Mouse (Mus musculus) forebrain, embryonic 11.5 days (tissue): Measurements from ENCODE around the gene Iyd. TPM values are rescaled to one million over a fixed set of nuclear protein-coding genes. Genes with fewer than 3 reads are reported as not detected.
"Not testable (repeated sequence)": the region's sequence is repeated elsewhere in the genome, so short reads cannot be mapped to it uniquely, and the experiment has no call there.

Experiments
- ATAC-seq: fragments of 200-750 bp; cut with Nextera tagmentation; replicated peaks from 2 replicates; pipeline ENCODE4 v1.8.0; 2017; ENCODE audit warnings: moderate TSS enrichment; ENCODE audit not compliant: low FRiP score
- DNase-seq: peaks from one replicate; pipeline ENCODE4 v3.0.0-alpha.2; 2017; ENCODE audit warnings: low spot score
- H3K27ac ChIP-seq: fragments of 300-500 bp; sonication (generic); 2 replicates; pipeline ENCODE4 v1.5.1; 2014; ENCODE audit warnings: low read depth, low read length
- H3K27me3 ChIP-seq: fragments of 300-500 bp; sonication (generic); 2 replicates; pipeline ENCODE4 v1.6.1; 2014; ENCODE audit warnings: mild to moderate bottlenecking, low read length, mixed read lengths; ENCODE audit not compliant: control insufficient read depth, insufficient read depth
- H3K36me3 ChIP-seq: fragments of 300-500 bp; sonication (generic); 2 replicates; pipeline ENCODE4 v1.6.1; 2014; ENCODE audit warnings: mild to moderate bottlenecking, low read length, moderate library complexity, mixed read lengths; ENCODE audit not compliant: control insufficient read depth, insufficient read depth
- H3K4me1 ChIP-seq: fragments of 300-500 bp; sonication (generic); replicated peaks from 2 replicates; pipeline ENCODE4 v1.6.1; 2014; ENCODE audit warnings: low read length, mixed read lengths; ENCODE audit not compliant: control insufficient read depth, insufficient read depth
- H3K4me2 ChIP-seq: fragments of 300-500 bp; sonication (generic); 2 replicates; pipeline ENCODE4 v1.6.1; 2014; ENCODE audit warnings: low read depth, mild to moderate bottlenecking, low read length, moderate library complexity, mixed read lengths; ENCODE audit not compliant: severe bottlenecking
- H3K4me3 ChIP-seq: fragments of 300-500 bp; sonication (generic); 2 replicates; pipeline ENCODE4 v1.5.1; 2014; ENCODE audit warnings: low read depth, low read length
- H3K9ac ChIP-seq: fragments of 300-500 bp; sonication (generic); 2 replicates; pipeline ENCODE4 v1.6.1; 2014; ENCODE audit warnings: low read length
- H3K9me3 ChIP-seq: fragments of 300-500 bp; sonication (generic); 2 replicates; pipeline ENCODE4 v1.6.1; 2016; ENCODE audit warnings: low read length, mixed read lengths; ENCODE audit not compliant: control insufficient read depth
- WGBS: fragments of 180-500 bp; shearing (Covaris S2); extraction: QIAGEN DNeasy Blood & Tissue Kit; methylation state at CpG from one replicate; pipeline ENCODE4 v1.1.7; 2014; 5-methylcytosine and 5-hydroxymethylcytosine counted together
- polyA plus RNA-seq: library from polyadenylated mRNA; unstranded; fragments of >200 nt; fragmentation: Nextera tagmentation; extraction: Ambion mirVana; gene quantifications from 2 replicates; pipeline ENCODE4 v1.2.1, GENCODE M21; 2014

The Iyd gene
- not detected in 2 replicates for polyA plus RNA-seq

DNA sequence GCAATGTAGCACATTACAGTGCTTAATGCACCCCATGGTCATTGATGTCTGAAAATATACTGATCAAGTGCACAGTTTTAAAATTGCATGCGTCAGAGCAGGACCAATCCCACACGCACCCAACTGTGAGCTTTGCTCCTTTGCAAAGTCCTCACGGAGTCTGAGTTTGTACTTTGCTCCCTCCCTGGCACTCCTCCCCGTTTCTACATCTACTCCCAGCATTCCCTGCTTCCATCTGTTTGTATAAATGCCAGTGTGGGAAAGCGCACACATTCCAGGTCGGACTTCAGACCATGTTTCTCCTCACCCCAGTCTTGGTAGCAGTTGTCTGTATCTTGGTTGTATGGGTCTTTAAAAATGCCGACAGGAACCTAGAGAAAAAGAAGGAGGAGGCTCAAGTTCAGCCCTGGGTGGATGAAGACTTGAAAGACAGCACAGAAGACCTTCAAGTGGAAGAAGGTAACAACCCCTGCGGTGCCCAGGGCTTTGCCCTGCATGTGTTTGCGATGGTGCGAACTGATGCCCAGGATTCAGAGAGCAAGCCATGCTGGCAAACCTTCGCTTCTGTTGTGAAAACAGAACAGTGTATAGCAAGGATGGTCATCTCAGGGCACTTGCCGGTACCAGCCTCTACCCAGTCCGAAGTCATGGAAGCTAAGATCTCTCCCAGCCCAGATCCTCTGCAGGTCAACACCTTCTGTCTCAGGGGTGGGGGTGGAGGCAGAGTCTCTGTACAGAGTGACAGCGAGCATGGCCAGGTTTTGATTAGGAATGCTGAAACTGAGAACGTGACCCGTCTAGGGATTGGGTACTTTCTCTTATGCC is at the start of gene Iyd:
Gene Iyd (plus strand): TSS at position 238 of the 825 bp plus-strand sequence.
- Histone ChIP-seq H3K27ac (no peak within 1 kb of the TSS), H3K9ac (no peak within 1 kb of the TSS), H3K4me2 (no peak within 1 kb of the TSS), H3K4me1 (no peaks in the 10 kb centered on the region), H3K4me3 (no peak within 1 kb of the TSS), H3K27me3 (no peaks in the 10 kb centered on the region), H3K36me3 (no peaks in the 10 kb centered on the region), H3K9me3 (no peaks in the 10 kb centered on the region)
- ATAC-seq = no peak
- no peak for DNase-seq
- 81% methylated on average over 16 of the region's 16 CpGs for WGBS

- no peak overlapping the region for H3K4me3 ChIP-seq
- no peak overlapping the region for H3K27ac ChIP-seq
- no peak overlapping the region for H3K4me2 ChIP-seq
- DNase-seq = no peak
- 87% methylated on average over 2 of the region's 2 CpGs for WGBS
- H3K36me3 ChIP-seq = no peaks in the 10 kb centered on the region
- ATAC-seq = no peak
- H3K4me1 ChIP-seq = no peaks in the 10 kb centered on the region
- no peak overlapping the region for H3K9ac ChIP-seq
- H3K9me3 ChIP-seq = no peaks in the 10 kb centered on the region; the same call in 1 of the 2 replicates
- no peaks in the 10 kb centered on the region for H3K27me3 ChIP-seq
Observed at GRCm38 (mm10) chr10:3496791-3497190, 43.2 kb upstream of the Iyd start.

DNA sequence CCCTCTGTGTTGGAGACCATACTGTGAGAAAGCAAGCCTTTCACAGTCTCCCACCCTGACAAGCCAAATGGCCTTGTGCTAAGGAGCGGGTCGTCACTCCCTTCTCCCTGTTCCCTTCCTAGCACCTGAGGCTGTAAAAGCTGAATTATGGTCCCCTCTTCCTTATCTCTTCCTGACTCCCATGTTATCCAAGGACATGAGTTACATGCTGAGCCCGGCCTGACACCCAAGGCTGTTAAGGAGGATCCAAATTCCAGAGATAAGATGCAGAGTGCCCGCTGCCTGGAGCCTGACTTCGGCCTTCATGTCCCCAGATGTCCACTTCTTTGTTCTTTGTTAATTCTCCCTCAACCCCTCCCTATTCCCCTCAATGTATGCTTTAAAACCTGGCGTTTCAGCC is 39.2 kb upstream of the Iyd start:
- H3K27ac ChIP-seq, H3K4me2 ChIP-seq, H3K27me3 ChIP-seq, H3K36me3 ChIP-seq, DNase-seq, H3K9me3 ChIP-seq, H3K4me1 ChIP-seq, H3K9ac ChIP-seq, H3K4me3 ChIP-seq, ATAC-seq: not testable (repeated sequence)
- WGBS = 93% methylated on average over 6 of the region's 6 CpGs

GRCm38 (mm10) chr10:3507484-3508221 is 32.4 kb upstream of the Iyd start:
- Histone ChIP-seq H3K4me3 (no peak overlapping the region), H3K36me3 (no peaks in the 10 kb centered on the region), H3K4me1 (no peaks in the 10 kb centered on the region), H3K4me2 (no peak overlapping the region), H3K27me3 (no peaks in the 10 kb centered on the region), H3K27ac (no peak overlapping the region), H3K9me3 (no peaks in the 10 kb centered on the region), H3K9ac (no peak overlapping the region)
- WGBS = 77% methylated on average over 8 of the region's 8 CpGs
- no peak; the same call in 1 of the 2 replicates for ATAC-seq
- DNase-seq = peak; percentile 63

- no peak for ATAC-seq
- DNase-seq = no peak
- H3K4me1 ChIP-seq = no peaks in the 10 kb centered on the region
- WGBS = 86% methylated on average over 2 of the region's 2 CpGs
- H3K36me3 ChIP-seq = no peaks in the 10 kb centered on the region
- H3K4me2 ChIP-seq = no peak overlapping the region
- H3K4me3 ChIP-seq = no peak overlapping the region
- H3K27me3 ChIP-seq = no peaks in the 10 kb centered on the region
- H3K9me3 ChIP-seq = no peaks in the 10 kb centered on the region
- H3K9ac ChIP-seq = no peak overlapping the region
- no peak overlapping the region for H3K27ac ChIP-seq
Observed at GRCm38 (mm10) chr10:3508222-3508588, 31.8 kb upstream of the Iyd start.

GRCm38 (mm10) chr10:3508746-3509145 is 31.3 kb upstream of the Iyd start:
- Histone ChIP-seq H3K4me3 (no peak overlapping the region), H3K27me3 (no peaks in the 10 kb centered on the region), H3K9me3 (no peaks in the 10 kb centered on the region), H3K9ac (no peak overlapping the region), H3K27ac (no peak overlapping the region), H3K36me3 (no peaks in the 10 kb centered on the region), H3K4me1 (no peaks in the 10 kb centered on the region), H3K4me2 (no peak overlapping the region)
- 59% methylated on average over 2 of the region's 2 CpGs for WGBS
- no peak for DNase-seq
- ATAC-seq = no peak

- Histone ChIP-seq H3K4me2 (no peak overlapping the region), H3K4me3 (no peak overlapping the region), H3K27me3 (no peaks in the 10 kb centered on the region), H3K9me3 (no peaks in the 10 kb centered on the region), H3K36me3 (no peaks in the 10 kb centered on the region), H3K9ac (no peak overlapping the region), H3K4me1 (no peaks in the 10 kb centered on the region), H3K27ac (no peak overlapping the region)
- ATAC-seq = no peak
- 70% methylated on average over 7 of the region's 7 CpGs for WGBS
- DNase-seq = no peak
Observed at GRCm38 (mm10) chr10:3509663-3510277, 30.3 kb upstream of the Iyd start.

GRCm38 (mm10) chr10:3510486-3510885 is 29.6 kb upstream of the Iyd start:
- Histone ChIP-seq H3K27ac (no peak overlapping the region), H3K27me3 (no peaks in the 10 kb centered on the region), H3K4me3 (no peak overlapping the region), H3K9me3 (no peaks in the 10 kb centered on the region), H3K36me3 (no peaks in the 10 kb centered on the region), H3K4me2 (no peak overlapping the region), H3K4me1 (no peaks in the 10 kb centered on the region), H3K9ac (no peak overlapping the region)
- WGBS = 75% methylated on average over 3 of the region's 3 CpGs
- no peak for ATAC-seq
- no peak for DNase-seq
